Mouse (Mus musculus): ENCODE data around the gene Ctnnbl1. TPM values are rescaled to one million over a fixed set of nuclear protein-coding genes. Genes with fewer than 3 reads are reported as not detected.

The Ctnnbl1 gene
- polyA plus RNA-seq, 1 experiment from 2014 or later, result 44.5 TPM

- ATAC-seq, result no peak
- TF ChIP-seq CTCF (IDR thresholded peaks at IDR 0.05), result no peak
- in situ Hi-C loops (cut with MboI; ENCODE audit: low pct_unique_long_range_greater_than_20kb), result no loop called here
- no peak for DNase-seq (ENCODE audit: low read depth, low spot score)
- no peaks in the 10 kb centered on the region for H3K27me3 ChIP-seq
- ChIA-PET POLR2A (no interaction called here), CTCF (no interaction called here)
Measured at GRCm38 (mm10) chr2:157875111-157875510, 137.9 kb downstream of the Ctnnbl1 start.

GRCm38 (mm10) chr2:157877394-157877793, 140.2 kb downstream of the Ctnnbl1 start:
- POLR2A ChIA-PET, result no interaction called here
- TF ChIP-seq CTCF (IDR thresholded peaks at IDR 0.05), result no peak
- H3K27me3 ChIP-seq, result no peaks in the 10 kb centered on the region
- CTCF ChIA-PET, result no interaction called here
- in situ Hi-C loops (cut with MboI; ENCODE audit: low pct_unique_long_range_greater_than_20kb), result no loop called here
- no peak for DNase-seq (ENCODE audit: low read depth, low spot score)
- ATAC-seq, result no peak

GRCm38 (mm10) chr2:157877967-157878366, 140.8 kb downstream of the Ctnnbl1 start:
- no peak for TF ChIP-seq CTCF (IDR thresholded peaks at IDR 0.05)
- no peaks in the 10 kb centered on the region for H3K27me3 ChIP-seq
- ATAC-seq (no peak), DNase-seq (ENCODE audit: low read depth, low spot score) (no peak)
- in situ Hi-C loops (cut with MboI; ENCODE audit: low pct_unique_long_range_greater_than_20kb), result no loop called here
- CTCF ChIA-PET, result no interaction called here
- POLR2A ChIA-PET, result no interaction called here

DNA sequence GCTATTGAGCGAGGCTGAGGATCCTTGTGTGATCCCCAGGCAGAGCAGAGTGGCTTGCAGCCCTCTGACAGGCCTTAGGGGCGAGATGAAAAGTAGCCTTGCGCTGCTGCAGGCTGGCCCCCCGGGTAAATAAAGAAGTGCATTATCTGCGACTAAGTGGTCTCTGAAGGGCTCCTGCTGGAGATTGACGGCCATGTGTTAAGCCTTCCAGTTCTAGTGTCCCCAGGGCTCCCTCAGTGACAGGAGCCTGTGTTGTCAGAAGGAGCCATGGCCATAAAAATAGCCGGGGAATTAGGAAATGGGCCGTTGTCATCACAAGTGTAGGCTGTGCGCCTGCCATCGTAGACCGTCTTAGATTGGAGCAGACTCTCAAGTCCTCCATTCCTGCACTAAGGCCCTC, 144.7 kb downstream of the Ctnnbl1 start:
- DNase-seq (ENCODE audit: low read depth, low spot score), result no peak
- H3K27me3 ChIP-seq, result no peaks in the 10 kb centered on the region
- POLR2A ChIA-PET, result no interaction called here
- no peak for TF ChIP-seq CTCF (IDR thresholded peaks at IDR 0.05)
- in situ Hi-C loops (cut with MboI; ENCODE audit: low pct_unique_long_range_greater_than_20kb), result no loop called here
- CTCF ChIA-PET, result no interaction called here
- no peak for ATAC-seq

GRCm38 (mm10) chr2:157887275-157888025, 150.2 kb downstream of the Ctnnbl1 start:
- CTCF ChIA-PET, result no interaction called here
- no peak for TF ChIP-seq CTCF (IDR thresholded peaks at IDR 0.05)
- ATAC-seq, result no peak
- H3K27me3 ChIP-seq, result no peaks in the 10 kb centered on the region
- in situ Hi-C loops (cut with MboI; ENCODE audit: low pct_unique_long_range_greater_than_20kb), result no loop called here
- no peak for DNase-seq (ENCODE audit: low read depth, low spot score)
- POLR2A ChIA-PET, result no interaction called here

DNA sequence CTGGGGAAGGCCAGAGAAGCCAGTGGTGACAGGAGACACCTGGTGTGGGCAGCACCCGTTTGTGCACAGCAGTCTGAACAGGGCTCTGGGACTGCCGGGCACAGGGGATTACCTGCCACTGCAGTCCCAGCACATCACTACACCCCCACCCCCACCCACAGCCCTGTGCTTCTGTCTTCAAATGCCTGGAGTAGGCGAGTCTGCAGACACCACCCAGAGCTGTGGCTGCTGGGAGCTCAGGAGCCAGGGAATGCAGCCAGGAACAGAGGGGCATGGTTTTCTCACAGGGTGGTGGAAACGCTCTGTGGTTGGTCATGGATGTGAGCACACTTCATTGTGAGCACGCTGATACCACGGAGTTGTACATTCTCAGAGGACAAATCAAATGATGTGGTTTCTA, 154.0 kb downstream of the Ctnnbl1 start:
- in situ Hi-C loops (cut with MboI; ENCODE audit: low pct_unique_long_range_greater_than_20kb), result no loop called here
- ATAC-seq, result no peak
- CTCF ChIA-PET, result no interaction called here
- POLR2A ChIA-PET, result no interaction called here
- H3K27me3 ChIP-seq, result no peaks in the 10 kb centered on the region
- no peak for DNase-seq (ENCODE audit: low read depth, low spot score)
- no peak for TF ChIP-seq CTCF (IDR thresholded peaks at IDR 0.05)

DNA sequence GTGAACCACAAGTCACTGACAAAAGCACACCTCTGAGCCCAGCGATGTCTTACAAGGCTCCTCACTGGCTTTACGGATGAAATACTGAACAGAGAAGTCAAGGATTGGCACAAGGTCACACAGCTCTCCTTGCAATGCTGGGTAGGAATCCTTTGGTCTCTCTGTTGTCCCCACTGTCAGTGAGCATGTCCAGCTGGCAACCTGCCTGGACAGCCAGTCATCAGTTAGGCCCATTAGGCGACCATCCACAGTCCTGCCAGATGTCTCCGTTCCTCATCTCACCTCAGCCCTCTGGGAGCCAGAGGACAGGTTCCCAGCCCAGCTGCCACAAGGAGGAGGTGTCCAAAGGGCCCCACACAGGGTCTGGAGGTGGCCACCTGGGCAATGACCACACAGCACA, 159.9 kb downstream of the Ctnnbl1 start:
- ATAC-seq (no peak), DNase-seq (ENCODE audit: low read depth, low spot score) (no peak)
- no peak for TF ChIP-seq CTCF (IDR thresholded peaks at IDR 0.05)
- ChIA-PET CTCF (no interaction called here), POLR2A (no interaction called here)
- in situ Hi-C loops (cut with MboI; ENCODE audit: low pct_unique_long_range_greater_than_20kb), result no loop called here
- H3K27me3 ChIP-seq, result no peaks in the 10 kb centered on the region

DNA sequence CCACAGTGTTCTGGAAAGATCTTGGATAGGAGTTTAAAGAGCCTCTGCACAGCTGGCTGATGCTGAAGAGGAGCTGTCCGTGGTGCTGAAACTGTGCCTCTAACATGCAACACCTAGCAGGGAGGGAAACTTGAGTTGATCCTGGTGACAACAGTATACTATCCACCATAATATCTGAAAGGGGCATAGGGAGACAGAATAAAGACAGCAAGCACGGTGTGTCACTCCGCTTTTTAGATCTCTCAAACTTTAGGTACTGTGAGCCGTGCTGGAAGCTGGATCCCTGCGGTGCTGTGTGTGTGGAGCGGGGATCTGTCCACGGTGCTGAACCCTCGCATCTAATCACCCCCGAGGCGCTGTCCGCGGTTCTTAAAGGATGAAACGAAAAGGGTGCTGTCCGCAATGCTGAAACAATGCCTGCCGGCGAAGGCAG, 176.0 kb downstream of the Ctnnbl1 start:
- DNase-seq (ENCODE audit: low read depth, low spot score) (peak; percentile 77), ATAC-seq (peak; percentile 52)
- TF ChIP-seq CTCF (IDR thresholded peaks at IDR 0.05), result no peak
- peaks cover 43% of the 10 kb centered on the region for H3K27me3 ChIP-seq
- ChIA-PET CTCF (no interaction called here), POLR2A (no interaction called here)
- in situ Hi-C loops (cut with MboI; ENCODE audit: low pct_unique_long_range_greater_than_20kb), result no loop called here

- CTCF ChIA-PET, result no interaction called here
- H3K27me3 ChIP-seq, result peaks cover 40% of the 10 kb centered on the region
- ATAC-seq, result no peak
Measured at GRCm38 (mm10) chr2:157913705-157914104, 176.5 kb downstream of the Ctnnbl1 start.

DNA sequence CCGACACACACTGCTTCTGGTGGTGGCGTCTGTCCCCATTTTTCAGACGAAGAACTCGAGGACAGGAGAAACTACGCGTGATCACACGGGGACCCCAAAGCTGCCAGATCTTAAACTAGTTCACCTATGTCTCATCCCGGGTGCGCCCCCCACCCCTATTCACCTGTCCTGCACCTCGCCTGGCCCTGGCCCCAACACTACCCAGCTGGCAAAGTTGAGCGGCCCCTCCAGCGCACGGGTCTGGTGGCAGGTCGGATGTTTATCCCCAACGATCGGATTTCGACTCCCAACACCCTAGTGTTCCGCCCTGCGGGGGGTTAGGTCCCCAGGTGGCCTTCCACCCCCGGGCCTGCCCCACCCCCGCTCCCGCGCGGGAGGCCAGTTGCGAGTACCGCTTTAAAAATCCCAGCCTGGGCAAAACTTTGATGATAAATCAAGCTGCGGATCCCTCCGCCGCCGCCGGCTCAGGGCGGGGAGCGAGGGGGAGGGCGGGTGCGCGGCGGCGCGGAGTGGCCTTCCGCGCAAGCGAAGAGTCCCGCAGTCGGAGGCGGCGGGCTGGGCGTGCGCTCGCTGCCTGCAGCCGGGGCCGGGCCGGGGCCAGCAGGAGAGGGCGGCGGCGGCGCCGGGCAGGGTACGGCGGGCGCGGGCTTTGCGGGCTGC, 177.0 kb downstream of the Ctnnbl1 start, which contains the start of gene Vstm2l:
TSS of gene Vstm2l (plus strand) at position 549 of the 660 bp plus-strand sequence.
- no peak for ATAC-seq
- no peak for TF ChIP-seq CTCF (IDR thresholded peaks at IDR 0.05)
- ChIA-PET CTCF (no interaction called here), POLR2A (no interaction called here)
- peaks cover 34% of the 10 kb centered on the region for H3K27me3 ChIP-seq
- no peak for DNase-seq (ENCODE audit: low read depth, low spot score)
- in situ Hi-C loops (cut with MboI; ENCODE audit: low pct_unique_long_range_greater_than_20kb), result no loop called here

More at GRCm38 (mm10) chr2:157913705-157914104, 176.5 kb downstream of the Ctnnbl1 start:
- POLR2A ChIA-PET, result no interaction called here
- TF ChIP-seq CTCF (IDR thresholded peaks at IDR 0.05), result no peak
- in situ Hi-C loops (cut with MboI; ENCODE audit: low pct_unique_long_range_greater_than_20kb), result no loop called here
- no peak for DNase-seq (ENCODE audit: low read depth, low spot score)

- ChIA-PET POLR2A (no interaction called here), CTCF (no interaction called here)
- H3K27me3 ChIP-seq, result peaks cover 31% of the 10 kb centered on the region
- in situ Hi-C loops (cut with MboI; ENCODE audit: low pct_unique_long_range_greater_than_20kb), result loop anchor here (5.0 kb wide), 1 partner anchor 52 kb away; no protein-coding TSS in a partner anchor
- TF ChIP-seq CTCF (IDR thresholded peaks at IDR 0.05), result no peak
- ATAC-seq (no peak), DNase-seq (ENCODE audit: low read depth, low spot score) (no peak)
Measured at GRCm38 (mm10) chr2:157914889-157915517, 177.8 kb downstream of the Ctnnbl1 start.
